Mouse (Mus musculus) testis, adult 2 months (tissue): Measurements from ENCODE around the gene Gbgt1.

Source experiments
- CTCF ChIP-seq: fragments of 200-500 bp; IDR thresholded peaks from 2 replicates; pipeline ENCODE4 v1.5.1; 2012; ENCODE audit warnings: low read depth, mild to moderate bottlenecking, inconsistent platforms, low read length, moderate library complexity; ENCODE audit not compliant: control insufficient read depth, insufficient read depth, insufficient replicate concordance
- POLR2A ChIP-seq: fragments of 200-500 bp; IDR thresholded peaks from 2 replicates; pipeline ENCODE4 v1.6.1; 2012; ENCODE audit warnings: low read depth, mild to moderate bottlenecking, inconsistent platforms, low read length, moderate library complexity; ENCODE audit not compliant: control insufficient read depth

GRCm38 (mm10) chr2:28520581-28520980 is 23.9 kb downstream of the Gbgt1 start:
- no peak for TF ChIP-seq CTCF
- TF ChIP-seq POLR2A: no peak
